Mouse (Mus musculus) adrenal gland, postnatal 36 days (tissue): ENCODE results near the gene Tex22. TPM values are rescaled to one million over a fixed set of nuclear protein-coding genes. Genes with fewer than 3 reads are reported as not detected.
A peak's percentile ranks its signal among the peaks of the same experiment; 100 is the strongest.

ENCODE experiments used
- DNase-seq, 2 experiments: peaks; one replicate each; pipeline ENCODE4 v3.0.0; 2021; ENCODE audit warnings: mixed read lengths in 1 of 2
- long read RNA-seq, 2 experiments: library from polyadenylated mRNA; stranded (forward); transcript quantifications; one replicate each; pipeline ENCODE4 v2.0.0; 2021; ENCODE audit warnings: borderline sequencing depth in 2 of 2
- total RNA-seq, 2 experiments: library from RNA; stranded (reverse); gene quantifications; 2 replicates each; pipeline ENCODE4 v1.2.3; 2021

Tex22 gene
- under 1 TPM in 1 of 2 experiments, not detected in 1; 0.46 TPM for total RNA-seq
- long read RNA-seq, experiment 1 = 0 reads
- long read RNA-seq, experiment 2 = 0 reads

GRCm38 (mm10) chr12:113074329-113075062 lies at the start of gene Tex22:
Tex22 (plus strand) TSS chr12:113074502.
- peak; percentile 95 to 96 for DNase-seq

DNA sequence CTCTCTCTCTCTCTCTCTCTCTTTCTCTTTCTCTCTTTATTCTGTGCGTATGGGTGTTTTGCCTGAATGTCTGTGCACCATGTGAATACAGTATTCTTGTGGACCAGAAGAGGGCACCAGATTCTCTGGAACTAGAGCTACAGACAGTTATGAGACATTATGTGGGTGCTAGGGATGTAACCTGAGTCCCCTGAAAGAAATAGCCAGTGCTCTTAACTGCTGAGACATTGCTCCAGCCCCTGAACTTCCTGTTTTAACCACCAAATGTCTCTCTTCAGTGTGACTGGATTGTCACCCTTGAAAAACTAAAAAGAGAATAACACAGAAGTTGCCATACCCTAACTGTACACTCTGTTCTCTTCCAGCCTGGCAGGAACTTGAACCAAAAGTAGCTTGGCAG lies 47.7 kb upstream of the Tex22 start:
- DNase-seq = no peak

DNA sequence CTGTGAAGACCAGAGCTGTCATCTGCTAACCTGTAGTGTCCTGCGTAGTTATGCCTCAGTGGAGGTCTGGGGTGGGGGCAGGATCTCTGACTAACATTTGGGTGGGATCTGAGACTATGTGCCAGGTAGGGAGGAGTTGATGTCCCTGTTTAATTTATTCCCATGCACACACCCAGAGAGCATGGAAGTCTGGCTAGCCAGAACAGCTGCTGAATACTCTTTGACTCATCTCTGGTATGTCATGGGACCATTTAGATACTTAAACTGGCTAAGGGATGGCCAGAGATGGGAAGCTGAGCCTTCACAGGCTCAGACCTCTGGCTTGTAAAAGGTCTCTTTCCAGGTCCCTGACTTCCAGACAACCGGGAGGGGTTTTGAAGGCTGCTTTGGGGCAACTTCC lies 46.8 kb upstream of the Tex22 start:
- DNase-seq = no peak

- DNase-seq = no peak
These were observed 46.2 kb upstream of the Tex22 start for GRCm38 (mm10) chr12:113028067-113028466.

GRCm38 (mm10) chr12:113028898-113029297 lies 45.4 kb upstream of the Tex22 start:
- DNase-seq = no peak

- DNase-seq = no peak
These were observed 44.3 kb upstream of the Tex22 start for GRCm38 (mm10) chr12:113030046-113030445.

DNA sequence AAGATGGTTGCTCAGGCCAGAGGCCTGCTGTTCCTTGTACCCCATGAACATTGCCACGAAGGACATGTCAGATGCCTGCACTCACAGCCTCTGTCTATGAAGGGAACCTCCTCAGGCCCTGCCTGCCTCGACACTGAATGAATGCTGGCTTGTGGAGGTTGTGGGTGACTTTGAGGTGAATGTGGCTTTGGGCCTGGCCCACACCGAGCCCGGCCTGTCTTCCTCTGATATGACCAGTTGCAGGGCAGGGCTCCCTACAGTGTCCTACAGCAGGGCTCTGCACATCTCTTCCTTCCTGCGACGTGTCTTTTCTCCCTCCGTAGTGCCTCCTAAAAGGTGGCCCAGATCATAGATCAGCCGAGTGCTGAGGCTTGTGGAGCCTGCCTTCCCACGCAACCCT lies 43.3 kb upstream of the Tex22 start:
- DNase-seq = no peak

DNA sequence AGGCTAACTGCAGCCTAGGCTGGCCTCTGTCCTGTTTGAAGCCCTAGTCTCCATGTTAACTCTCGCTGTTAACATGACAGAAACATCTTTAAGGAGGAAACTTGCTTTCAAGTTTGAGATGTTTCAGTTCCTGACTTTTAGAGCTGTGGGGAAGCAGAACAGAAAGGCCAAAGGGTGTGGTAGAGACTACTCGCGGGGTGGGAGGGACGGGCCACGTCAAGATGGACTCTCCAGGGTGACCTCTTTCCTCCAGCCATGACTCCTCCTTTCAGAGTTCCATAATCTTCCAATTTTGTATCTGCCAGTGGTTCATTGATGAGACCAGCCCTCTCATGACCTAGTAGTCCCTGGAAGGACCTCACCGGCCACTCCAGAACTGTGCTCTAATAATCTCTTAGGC lies 42.9 kb upstream of the Tex22 start:
- no peak for DNase-seq

- DNase-seq = peak in 1 of 2 experiments; percentile 26
These were observed 41.7 kb upstream of the Tex22 start for GRCm38 (mm10) chr12:113032296-113033250.

DNA sequence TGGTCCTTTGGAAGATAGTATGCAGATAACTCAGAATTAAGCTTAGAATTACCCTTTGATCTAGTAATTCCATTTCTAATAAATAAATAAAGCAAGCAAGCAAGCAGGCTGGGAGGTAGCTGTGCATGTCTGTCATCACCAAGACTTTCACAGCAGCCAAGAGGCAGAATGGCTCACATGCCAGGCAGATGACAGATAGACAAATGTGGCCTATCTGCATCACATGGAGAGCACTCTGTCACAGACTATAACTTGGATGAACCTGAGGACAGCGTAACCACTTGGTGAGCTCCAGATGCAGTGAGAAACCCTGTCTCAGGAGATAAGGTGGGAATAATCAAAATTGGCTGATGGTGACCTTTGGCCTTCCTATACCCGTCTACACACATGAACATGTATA lies 39.2 kb upstream of the Tex22 start:
- no peak for DNase-seq

DNA sequence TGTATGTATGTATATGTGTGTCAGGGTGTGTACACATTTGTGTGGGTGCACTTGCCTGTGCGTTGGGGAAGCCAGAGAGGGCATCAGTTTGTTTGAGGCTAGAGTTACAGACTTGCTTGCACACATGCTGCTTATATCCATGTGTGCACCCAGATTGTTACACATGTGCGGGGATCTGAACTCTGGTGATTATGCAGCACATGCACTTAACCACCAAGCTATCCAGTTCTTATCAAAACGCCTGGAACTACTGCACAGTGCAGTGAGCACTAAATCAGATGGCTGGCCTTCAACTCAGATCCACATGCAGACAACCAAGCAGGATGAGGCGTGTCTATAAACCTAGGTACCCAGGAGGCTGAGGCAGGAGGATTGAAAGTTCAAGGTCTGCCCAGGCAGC lies 37.3 kb upstream of the Tex22 start:
- DNase-seq = no peak

DNA sequence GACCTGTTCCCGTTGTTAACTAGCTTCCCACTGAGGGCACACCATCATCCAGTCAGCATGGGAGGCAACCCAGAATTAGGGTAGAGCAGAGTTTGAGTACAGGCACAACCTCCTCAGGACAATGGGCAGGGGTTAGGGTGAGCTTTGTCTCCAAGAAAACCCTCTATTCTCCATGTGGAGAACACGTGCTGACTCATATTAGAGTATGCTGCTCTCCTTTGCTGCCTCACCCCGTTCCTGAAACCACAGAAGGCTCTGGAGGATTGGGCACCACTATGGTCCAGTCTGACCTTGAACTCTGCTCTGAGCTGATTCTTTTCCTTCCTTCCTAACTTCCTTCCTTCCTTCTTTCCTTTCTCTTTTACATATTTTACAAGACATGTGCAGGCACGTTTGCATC lies 35.9 kb upstream of the Tex22 start:
- DNase-seq = no peak

DNA sequence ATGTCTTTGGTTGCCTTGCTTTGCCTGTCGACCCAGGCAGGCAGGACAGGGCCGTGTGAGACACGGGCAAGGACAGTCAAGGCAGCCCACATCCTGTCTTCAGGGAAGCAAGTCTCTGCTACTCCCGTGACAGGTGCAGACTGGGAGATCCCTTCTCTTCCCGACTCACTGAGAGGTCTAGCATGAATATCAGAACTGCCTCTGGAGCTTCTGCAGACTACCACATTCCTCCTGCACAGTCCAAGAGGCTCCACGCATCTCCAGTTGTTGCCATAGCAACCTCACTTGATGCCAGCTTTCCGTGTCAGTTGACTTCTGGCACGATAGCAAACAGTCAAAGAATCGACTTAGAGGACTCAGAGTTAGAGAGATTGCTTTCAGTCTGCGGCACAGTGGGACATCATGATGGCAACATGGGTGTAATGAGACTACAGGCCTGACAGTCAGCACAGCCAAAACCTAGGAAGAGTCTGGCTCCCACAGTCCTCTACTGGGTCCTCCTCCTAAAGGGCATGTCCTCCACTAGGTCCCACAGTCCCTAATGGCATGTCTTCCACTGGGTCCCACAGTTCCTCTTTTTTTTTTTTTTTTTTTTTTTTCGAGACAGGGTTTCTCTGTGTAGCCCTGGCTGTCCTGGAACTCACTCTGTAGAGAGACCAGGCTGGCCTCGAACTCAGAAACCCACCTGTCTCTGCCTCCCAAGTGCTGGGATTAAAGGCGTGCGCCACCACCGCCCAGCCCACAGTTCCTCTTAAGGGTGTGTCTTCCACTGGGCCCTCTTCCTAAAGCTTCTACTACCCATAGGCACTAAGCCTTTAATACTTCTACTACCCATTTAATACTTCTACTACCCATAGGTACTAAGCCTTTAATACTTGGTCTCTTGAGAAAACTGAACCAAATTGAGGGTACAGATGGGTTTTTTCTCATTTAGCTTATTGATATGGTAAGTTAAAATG lies 32.5 kb upstream of the Tex22 start:
- peak; percentile 17 to 29 for DNase-seq

DNA sequence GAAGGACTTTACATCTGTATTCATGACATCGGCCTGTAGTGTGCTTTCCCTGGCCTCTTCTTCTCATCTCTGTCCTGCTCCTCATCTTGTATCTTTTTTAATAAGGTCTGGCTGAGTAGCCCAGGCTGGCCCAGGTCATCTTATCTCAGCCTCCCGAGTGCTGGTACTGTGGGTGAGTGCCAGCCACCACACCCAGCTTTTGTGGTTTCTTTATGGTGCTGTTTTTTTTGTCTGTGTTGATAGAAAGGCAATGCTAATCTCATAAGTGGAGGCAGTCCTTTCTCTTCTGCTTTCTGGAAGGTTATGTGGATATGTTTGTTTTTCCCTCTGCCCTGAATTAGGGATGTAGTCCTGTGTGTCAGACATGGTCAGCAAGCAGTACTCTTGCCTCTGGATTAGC lies 31.8 kb upstream of the Tex22 start:
- DNase-seq = no peak

- peak in 1 of 2 experiments; percentile 27 for DNase-seq
These were observed 29.2 kb upstream of the Tex22 start for GRCm38 (mm10) chr12:113044916-113045677.

DNA sequence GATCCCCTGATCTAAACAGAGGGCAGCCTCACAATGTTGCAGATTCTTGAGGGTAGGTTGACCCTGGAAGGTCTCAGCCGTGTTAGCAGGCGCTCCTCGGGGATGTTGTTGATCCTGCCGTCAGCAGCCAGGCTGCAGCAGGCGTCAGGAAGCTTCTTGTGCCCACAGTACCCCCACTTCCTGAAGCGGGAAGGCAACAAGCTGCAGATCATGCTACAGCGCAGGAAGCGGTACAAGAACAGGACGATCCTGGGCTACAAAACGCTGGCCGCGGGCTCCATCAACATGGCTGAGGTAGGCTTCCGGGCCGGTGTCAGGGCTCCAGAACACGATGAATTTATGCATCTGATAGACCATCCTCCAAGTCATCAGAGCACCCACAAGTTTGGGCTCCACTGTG lies 27.4 kb upstream of the Tex22 start:
- DNase-seq = no peak

GRCm38 (mm10) chr12:113048103-113048502 lies 26.2 kb upstream of the Tex22 start:
- DNase-seq = no peak

GRCm38 (mm10) chr12:113049836-113050235 lies 24.5 kb upstream of the Tex22 start:
- no peak for DNase-seq

- no peak for DNase-seq
These were observed 23.6 kb upstream of the Tex22 start for GRCm38 (mm10) chr12:113050671-113051070.

DNA sequence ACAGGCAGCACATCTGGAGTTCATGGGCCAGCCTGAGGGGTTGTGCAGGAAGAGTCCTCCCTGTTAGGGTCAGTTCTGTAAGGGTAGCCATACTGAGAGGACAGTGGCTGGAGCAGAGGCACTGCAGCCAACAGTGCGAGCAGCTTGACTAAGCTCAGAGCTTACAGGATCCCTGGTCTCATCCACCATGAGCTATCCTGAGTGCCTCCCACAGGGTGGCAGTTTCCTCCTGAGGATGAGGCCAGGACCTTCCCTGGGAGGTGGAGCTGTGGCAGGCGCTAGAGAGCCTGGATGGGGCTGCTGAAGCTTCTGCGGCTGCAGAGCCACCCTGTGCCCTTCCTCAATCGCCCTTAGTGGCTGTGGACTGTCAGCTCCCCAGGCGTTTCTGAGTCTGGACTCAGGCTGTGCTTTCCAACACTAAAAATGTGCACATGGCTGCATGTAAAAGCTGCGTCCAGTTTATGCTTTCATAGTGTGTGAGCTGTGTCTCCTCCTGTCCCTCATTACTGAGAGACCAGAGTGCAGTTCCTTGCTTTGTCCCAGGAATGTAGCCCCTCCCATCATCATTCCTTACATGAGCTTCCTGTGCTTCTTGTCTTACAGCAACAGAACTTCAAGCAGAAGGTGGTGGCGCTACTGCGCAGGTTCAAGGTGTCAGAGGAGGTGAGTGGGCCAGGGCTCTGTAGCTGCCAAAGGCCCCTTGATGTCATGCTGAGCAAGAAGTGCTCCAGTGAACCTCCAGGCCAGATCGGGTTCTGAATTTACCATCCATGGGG lies 22.5 kb upstream of the Tex22 start:
- DNase-seq = no peak
